Mouse (Mus musculus): Measurements from ENCODE around the gene Osbp2. TPM values are rescaled to one million over a fixed set of nuclear protein-coding genes. Genes with fewer than 3 reads are reported as not detected.

Gene Osbp2
- total and polyA plus RNA-seq, 3 experiments, result 0.22 TPM; not detected in 2

GRCm38 (mm10) chr11:3754685-3755084 lies 109.0 kb downstream of the Osbp2 start:
- no peak overlapping the region for H3K4me3 ChIP-seq (ENCODE audit: low read depth, low read length)
- H3K36me3 ChIP-seq (replicated peaks), result no peaks in the 10 kb centered on the region
- no peaks in the 10 kb centered on the region for H3K4me1 ChIP-seq (ENCODE audit: insufficient read depth, low read depth, low read length)
- DNase-seq (ENCODE audit: low spot score) (no peak), ATAC-seq (ENCODE audit: extremely low read depth, insufficient number of reproducible peaks, low FRiP score, poor library complexity, severe bottlenecking) (no peak)
- no peaks in the 10 kb centered on the region for H3K9me3 ChIP-seq (replicated peaks)
- H3K27me3 ChIP-seq (ENCODE audit: insufficient read depth, low read length), result peaks cover 16% of the 10 kb centered on the region
- no peak for TF ChIP-seq TAL1 (conservative IDR thresholded peaks at IDR 0.05; ENCODE audit: low read depth, low read length)
- TF ChIP-seq GATA2 (IDR thresholded peaks at IDR 0.05; ENCODE audit: borderline replicate concordance, low read depth, low read length), result no peak
- no peak for TF ChIP-seq CTCF (IDR thresholded peaks at IDR 0.05; ENCODE audit: low read depth, low read length)
- TF ChIP-seq GATA1 (IDR thresholded peaks at IDR 0.05; ENCODE audit: borderline replicate concordance, low read length), result no peak
- no peak for TF ChIP-seq POLR2AphosphoS5 (IDR thresholded peaks at IDR 0.05; ENCODE audit: insufficient replicate concordance, low read depth, low read length)

GRCm38 (mm10) chr11:3753897-3754296 lies 109.8 kb downstream of the Osbp2 start:
- no peak for ATAC-seq (ENCODE audit: extremely low read depth, insufficient number of reproducible peaks, low FRiP score, poor library complexity, severe bottlenecking)
- Histone ChIP-seq H3K27me3 (ENCODE audit: insufficient read depth, low read length) (peaks cover 17% of the 10 kb centered on the region), H3K4me3 (ENCODE audit: low read depth, low read length) (no peak overlapping the region), H3K4me1 (ENCODE audit: insufficient read depth, low read depth, low read length) (no peaks in the 10 kb centered on the region), H3K36me3 (replicated peaks) (no peaks in the 10 kb centered on the region), H3K9me3 (replicated peaks) (no peaks in the 10 kb centered on the region)
- DNase-seq (ENCODE audit: low spot score), result no peak
- TF ChIP-seq CTCF (IDR thresholded peaks at IDR 0.05; ENCODE audit: low read depth, low read length) (no peak), TAL1 (conservative IDR thresholded peaks at IDR 0.05; ENCODE audit: low read depth, low read length) (no peak), GATA2 (IDR thresholded peaks at IDR 0.05; ENCODE audit: borderline replicate concordance, low read depth, low read length) (no peak), POLR2AphosphoS5 (IDR thresholded peaks at IDR 0.05; ENCODE audit: insufficient replicate concordance, low read depth, low read length) (no peak), GATA1 (IDR thresholded peaks at IDR 0.05; ENCODE audit: borderline replicate concordance, low read length) (no peak)

GRCm38 (mm10) chr11:3752766-3753165 lies 110.9 kb downstream of the Osbp2 start:
- Histone ChIP-seq H3K4me1 (ENCODE audit: insufficient read depth, low read depth, low read length) (no peaks in the 10 kb centered on the region), H3K9me3 (replicated peaks) (no peaks in the 10 kb centered on the region), H3K27me3 (ENCODE audit: insufficient read depth, low read length) (peaks cover 17% of the 10 kb centered on the region), H3K36me3 (replicated peaks) (no peaks in the 10 kb centered on the region), H3K4me3 (ENCODE audit: low read depth, low read length) (no peak overlapping the region)
- ATAC-seq (ENCODE audit: extremely low read depth, insufficient number of reproducible peaks, low FRiP score, poor library complexity, severe bottlenecking), result no peak
- TF ChIP-seq CTCF (IDR thresholded peaks at IDR 0.05; ENCODE audit: low read depth, low read length) (no peak), GATA1 (IDR thresholded peaks at IDR 0.05; ENCODE audit: borderline replicate concordance, low read length) (no peak), TAL1 (conservative IDR thresholded peaks at IDR 0.05; ENCODE audit: low read depth, low read length) (no peak), GATA2 (IDR thresholded peaks at IDR 0.05; ENCODE audit: borderline replicate concordance, low read depth, low read length) (no peak), POLR2AphosphoS5 (IDR thresholded peaks at IDR 0.05; ENCODE audit: insufficient replicate concordance, low read depth, low read length) (no peak)
- no peak for DNase-seq (ENCODE audit: low spot score)

GRCm38 (mm10) chr11:3749831-3750230 lies 113.9 kb downstream of the Osbp2 start:
- ATAC-seq (ENCODE audit: extremely low read depth, insufficient number of reproducible peaks, low FRiP score, poor library complexity, severe bottlenecking), result no peak
- Histone ChIP-seq H3K4me1 (ENCODE audit: insufficient read depth, low read depth, low read length) (no peaks in the 10 kb centered on the region), H3K4me3 (ENCODE audit: low read depth, low read length) (no peak overlapping the region), H3K9me3 (replicated peaks) (no peaks in the 10 kb centered on the region), H3K27me3 (ENCODE audit: insufficient read depth, low read length) (peaks cover 14% of the 10 kb centered on the region), H3K36me3 (replicated peaks) (no peaks in the 10 kb centered on the region)
- TF ChIP-seq GATA2 (IDR thresholded peaks at IDR 0.05; ENCODE audit: borderline replicate concordance, low read depth, low read length) (no peak), CTCF (IDR thresholded peaks at IDR 0.05; ENCODE audit: low read depth, low read length) (no peak), POLR2AphosphoS5 (IDR thresholded peaks at IDR 0.05; ENCODE audit: insufficient replicate concordance, low read depth, low read length) (no peak), TAL1 (conservative IDR thresholded peaks at IDR 0.05; ENCODE audit: low read depth, low read length) (no peak), GATA1 (IDR thresholded peaks at IDR 0.05; ENCODE audit: borderline replicate concordance, low read length) (no peak)
- no peak for DNase-seq (ENCODE audit: low spot score)

GRCm38 (mm10) chr11:3742449-3742848 lies 121.3 kb downstream of the Osbp2 start:
- H3K36me3 ChIP-seq (replicated peaks), result no peaks in the 10 kb centered on the region
- no peaks in the 10 kb centered on the region for H3K4me1 ChIP-seq (ENCODE audit: insufficient read depth, low read depth, low read length)
- ATAC-seq (ENCODE audit: extremely low read depth, insufficient number of reproducible peaks, low FRiP score, poor library complexity, severe bottlenecking) (no peak), DNase-seq (ENCODE audit: low spot score) (no peak)
- H3K4me3 ChIP-seq (ENCODE audit: low read depth, low read length), result no peak overlapping the region
- TF ChIP-seq GATA2 (IDR thresholded peaks at IDR 0.05; ENCODE audit: borderline replicate concordance, low read depth, low read length), result no peak
- TF ChIP-seq CTCF (IDR thresholded peaks at IDR 0.05; ENCODE audit: low read depth, low read length), result no peak
- H3K27me3 ChIP-seq (ENCODE audit: insufficient read depth, low read length), result 0 out of 2 replicates have a peak, but pooled peaks cover 7% of the 10 kb centered on the region
- no peaks in the 10 kb centered on the region for H3K9me3 ChIP-seq (replicated peaks)

GRCm38 (mm10) chr11:3741183-3741582 lies 122.5 kb downstream of the Osbp2 start:
- H3K4me1 ChIP-seq (ENCODE audit: insufficient read depth, low read depth, low read length), result no peaks in the 10 kb centered on the region
- TF ChIP-seq TAL1 (conservative IDR thresholded peaks at IDR 0.05; ENCODE audit: low read depth, low read length) (no peak), GATA1 (IDR thresholded peaks at IDR 0.05; ENCODE audit: borderline replicate concordance, low read length) (no peak), POLR2AphosphoS5 (IDR thresholded peaks at IDR 0.05; ENCODE audit: insufficient replicate concordance, low read depth, low read length) (no peak), CTCF (IDR thresholded peaks at IDR 0.05; ENCODE audit: low read depth, low read length) (no peak), GATA2 (IDR thresholded peaks at IDR 0.05; ENCODE audit: borderline replicate concordance, low read depth, low read length) (no peak)
- H3K27me3 ChIP-seq (ENCODE audit: insufficient read depth, low read length), result 0 out of 2 replicates have a peak, but pooled peaks cover 7% of the 10 kb centered on the region
- H3K36me3 ChIP-seq (replicated peaks), result no peaks in the 10 kb centered on the region
- no peaks in the 10 kb centered on the region for H3K9me3 ChIP-seq (replicated peaks)
- ATAC-seq (ENCODE audit: extremely low read depth, insufficient number of reproducible peaks, low FRiP score, poor library complexity, severe bottlenecking) (no peak), DNase-seq (ENCODE audit: low spot score) (no peak)
- H3K4me3 ChIP-seq (ENCODE audit: low read depth, low read length), result no peak overlapping the region
